In the genomic region with DNA sequence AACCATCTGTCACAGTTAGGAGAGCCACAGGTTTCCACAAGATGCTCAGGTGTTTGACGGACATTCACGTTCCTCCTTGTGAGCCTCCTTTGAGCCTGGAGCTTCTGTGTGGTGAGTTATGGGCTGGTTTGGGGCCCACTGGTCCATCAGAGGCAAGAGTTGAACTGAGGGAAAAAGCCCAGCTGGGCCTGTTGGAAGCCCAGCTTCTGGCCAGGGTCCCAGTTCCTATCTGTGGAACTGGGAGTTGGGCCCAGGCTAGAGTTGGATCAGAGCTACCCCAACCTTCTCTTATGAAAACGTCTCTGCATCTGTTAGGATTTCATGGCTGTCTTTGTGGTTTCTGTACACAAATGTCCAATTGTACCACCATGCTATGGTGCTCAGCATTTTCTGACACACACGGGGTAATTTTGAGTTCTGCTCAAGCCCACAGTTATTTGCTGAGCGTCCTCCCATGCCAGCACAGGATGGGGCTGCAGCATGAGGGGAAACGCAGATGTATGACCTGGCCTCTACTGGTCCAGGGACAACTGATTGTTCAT, we compare ENCODE assay signal across 10 mouse cellular contexts. TPM values are rescaled to one million over a fixed set of nuclear protein-coding genes. Genes with fewer than 3 reads are reported as not detected.
A peak's percentile ranks its signal among the peaks of the same experiment; 100 is the strongest.
DNase-seq lines count a peak whose midpoint lies in the region; ATAC-seq lines count a peak whose summit lies in the region.
"Had no signal": no experiment of that assay in that cellular context is flagged by ENCODE, and none has a peak within 500 bp of the region (broad histone marks: within the 10 kb centered on the region; RNA-seq: fewer than 3 reads in every experiment).

No protein-coding gene starts in this region.

- peaks cover 68% of the 10 kb centered on the region for H3K4me1 ChIP-seq in lung, embryonic 15.5 days
- peaks cover 100% of the 10 kb centered on the region for H3K4me1 ChIP-seq in embryonic facial prominence, embryonic 15.5 days
- H3K4me1 ChIP-seq in heart, embryonic 15.5 days (replicated peaks) = peaks cover 89% of the 10 kb centered on the region
- H3K4me1 ChIP-seq in neural tube, embryonic 15.5 days = peaks cover 100% of the 10 kb centered on the region

- no peak overlapping the region for H3K4me2 ChIP-seq in lung, embryonic 15.5 days
- H3K4me2 ChIP-seq in embryonic facial prominence, embryonic 15.5 days (replicated peaks) = no peak overlapping the region
- no peak overlapping the region for H3K4me2 ChIP-seq in heart, embryonic 15.5 days
- no peak overlapping the region for H3K4me2 ChIP-seq in neural tube, embryonic 15.5 days

- H3K9ac ChIP-seq in lung, embryonic 15.5 days = no peak overlapping the region
- no peak overlapping the region for H3K9ac ChIP-seq in embryonic facial prominence, embryonic 15.5 days
- H3K9ac ChIP-seq in heart, embryonic 15.5 days = no peak overlapping the region
- no peak overlapping the region for H3K9ac ChIP-seq in neural tube, embryonic 15.5 days (replicated peaks)

- no peak overlapping the region for H3K4me3 ChIP-seq in lung, embryonic 15.5 days
- H3K4me3 ChIP-seq in embryonic facial prominence, embryonic 15.5 days (replicated peaks) = no peak overlapping the region
- no peak overlapping the region for H3K4me3 ChIP-seq in heart, embryonic 15.5 days
- no peak overlapping the region for H3K4me3 ChIP-seq in neural tube, embryonic 15.5 days (replicated peaks)

- H3K27me3 ChIP-seq in lung, embryonic 15.5 days = no peaks in the 10 kb centered on the region
- no peaks in the 10 kb centered on the region for H3K27me3 ChIP-seq in embryonic facial prominence, embryonic 15.5 days
- no peaks in the 10 kb centered on the region for H3K27me3 ChIP-seq in heart, embryonic 15.5 days
- H3K27me3 ChIP-seq in neural tube, embryonic 15.5 days (replicated peaks) = no peaks in the 10 kb centered on the region

- peak overlapping the region; percentile 38; the same call in 1 of the 2 replicates for H3K27ac ChIP-seq in lung, embryonic 15.5 days
- peak overlapping the region; percentile 68 for H3K27ac ChIP-seq in embryonic facial prominence, embryonic 15.5 days (replicated peaks)
- H3K27ac ChIP-seq in heart, embryonic 15.5 days = peak overlapping the region; percentile 80
- peak overlapping the region; percentile 39; the same call in 1 of the 2 replicates for H3K27ac ChIP-seq in neural tube, embryonic 15.5 days (replicated peaks)

- 72% methylated on average over 6 of the region's 6 CpGs for WGBS in lung, embryonic 15.5 days
- 56% methylated on average over 6 of the region's 6 CpGs for WGBS in embryonic facial prominence, embryonic 15.5 days
- 73% methylated on average over 6 of the region's 6 CpGs for WGBS in heart, embryonic 15.5 days
- 83% methylated on average over 6 of the region's 6 CpGs for WGBS in neural tube, embryonic 15.5 days

- no peak for DNase-seq in lung, adult 18-20 months
- DNase-seq in kidney, adult 8-10 months = no peak
- no peak for DNase-seq in layer of hippocampus, postnatal 36 days
- DNase-seq: thymus, adult 2 months had no signal

- no peaks in the 10 kb centered on the region for H3K36me3 ChIP-seq in lung, embryonic 15.5 days
- H3K36me3 ChIP-seq in embryonic facial prominence, embryonic 15.5 days = no peaks in the 10 kb centered on the region
- H3K36me3 ChIP-seq in heart, embryonic 15.5 days = no peaks in the 10 kb centered on the region
- H3K36me3 ChIP-seq in neural tube, embryonic 15.5 days = no peaks in the 10 kb centered on the region

- ATAC-seq in lung, embryonic 15.5 days (ENCODE audit: borderline replicate concordance, extremely low read depth, low FRiP score, low TSS enrichment) = no peak
- peak; percentile 13; the same call in 1 of the 2 replicates for ATAC-seq in embryonic facial prominence, embryonic 15.5 days (ENCODE audit: insufficient number of reproducible peaks, low FRiP score, low TSS enrichment, low read depth)
- ATAC-seq in heart, embryonic 15.5 days (replicated peaks; ENCODE audit: insufficient number of reproducible peaks, insufficient read depth, low FRiP score, low read depth) = no peak
- ATAC-seq in neural tube, embryonic 15.5 days (ENCODE audit: low FRiP score) = no peak
- ATAC-seq: forebrain, embryonic 16.5 days had no signal

- H3K9me3 ChIP-seq in lung, embryonic 15.5 days = no peaks in the 10 kb centered on the region
- H3K9me3 ChIP-seq in embryonic facial prominence, embryonic 15.5 days (replicated peaks) = no peaks in the 10 kb centered on the region
- H3K9me3 ChIP-seq in heart, embryonic 15.5 days (replicated peaks) = no peaks in the 10 kb centered on the region
- no peaks in the 10 kb centered on the region for H3K9me3 ChIP-seq in neural tube, embryonic 15.5 days (replicated peaks)

RNA-seq across cellular contexts. Expression of a gene that starts 16.3 kb away (rescaled TPM):
- 40.7 and 41.3 TPM in 2 replicates for polyA plus RNA-seq in lung, embryonic 15.5 days (2015; fragmentation: Nextera tagmentation; extraction: Ambion mirVana)
- polyA plus RNA-seq in embryonic facial prominence, embryonic 15.5 days (2015; fragmentation: Nextera tagmentation; extraction: Ambion mirVana) = 76.1 and 77.2 TPM in 2 replicates
- polyA plus RNA-seq in heart, embryonic 15.5 days (2015; fragmentation: Nextera tagmentation; extraction: Ambion mirVana) = 38.0 and 45.0 TPM in 2 replicates
- polyA plus RNA-seq in neural tube, embryonic 15.5 days (2015; fragmentation: Nextera tagmentation; extraction: Ambion mirVana) = 84.8 and 89.7 TPM in 2 replicates
- total RNA-seq in layer of hippocampus, postnatal 36 days (2021) = 10 to 100 TPM; 17.0 to 20.6 TPM
- total RNA-seq: MEL had no signal
